Mouse (Mus musculus) hindlimb bud, embryonic 11.5 days (tissue): ENCODE measurements around the gene Aloxe3.

ENCODE experiments used
- DNase-seq: peaks from one replicate; pipeline ENCODE4 v3.0.0-alpha.2; 2012; ENCODE audit warnings: low read depth, low spot score; ENCODE audit errors: extremely low spot score

Aloxe3 gene

GRCm38 (mm10) chr11:69123693-69124497, 1.8 kb upstream of the Aloxe3 start:
- DNase-seq = peak; percentile 94

GRCm38 (mm10) chr11:69124498-69124847, 1.2 kb upstream of the Aloxe3 start:
- DNase-seq = peak; percentile 97

GRCm38 (mm10) chr11:69125041-69125851, 450 bp upstream of the Aloxe3 start:
- DNase-seq = peak; percentile 99

GRCm38 (mm10) chr11:69125919-69126705, 416 bp downstream of the Aloxe3 start:
- DNase-seq = no peak

- DNase-seq = no peak
Measured at GRCm38 (mm10) chr11:69126706-69127095, 1.0 kb downstream of the Aloxe3 start.

- DNase-seq = no peak
Measured at GRCm38 (mm10) chr11:69128426-69129122, 2.9 kb downstream of the Aloxe3 start.

GRCm38 (mm10) chr11:69133566-69133922, 7.8 kb downstream of the Aloxe3 start:
- no peak for DNase-seq

GRCm38 (mm10) chr11:69133923-69134621, 8.4 kb downstream of the Aloxe3 start:
- DNase-seq = no peak

GRCm38 (mm10) chr11:69134622-69134968, 8.9 kb downstream of the Aloxe3 start:
- no peak for DNase-seq

GRCm38 (mm10) chr11:69135361-69135760, 9.7 kb downstream of the Aloxe3 start:
- no peak for DNase-seq

- DNase-seq = no peak
Measured at GRCm38 (mm10) chr11:69147546-69147945, 21.9 kb downstream of the Aloxe3 start.

GRCm38 (mm10) chr11:69148451-69148960, 22.8 kb downstream of the Aloxe3 start:
- DNase-seq = no peak

- DNase-seq = no peak
Measured at GRCm38 (mm10) chr11:69149728-69150127, 24.0 kb downstream of the Aloxe3 start.

GRCm38 (mm10) chr11:69150444-69150843, 24.7 kb downstream of the Aloxe3 start:
- no peak for DNase-seq

- DNase-seq = no peak
Measured at GRCm38 (mm10) chr11:69151004-69151403, 25.3 kb downstream of the Aloxe3 start.

GRCm38 (mm10) chr11:69153831-69154230, 28.1 kb downstream of the Aloxe3 start:
- DNase-seq = no peak

GRCm38 (mm10) chr11:69155351-69155750, 29.7 kb downstream of the Aloxe3 start:
- DNase-seq = no peak

- no peak for DNase-seq
Measured at GRCm38 (mm10) chr11:69156800-69157199, 31.1 kb downstream of the Aloxe3 start, which contains the start of gene Alox12b. TSS of gene Alox12b (plus strand) at chr11:69156989.

- no peak for DNase-seq
Measured at GRCm38 (mm10) chr11:69169313-69169712, 43.6 kb downstream of the Aloxe3 start.

GRCm38 (mm10) chr11:69171626-69172025, 45.9 kb downstream of the Aloxe3 start:
- DNase-seq = no peak
